In genomic region chr5:92961770-92962231, GRCm38 (mm10) we compare ENCODE assay signal across 11 mouse cellular contexts.
A peak's percentile ranks its signal among the peaks of the same experiment; 100 is the strongest.
DNase-seq lines count a peak whose midpoint lies in the region; ATAC-seq and TF ChIP-seq lines count a peak whose summit lies in the region.
"Had no signal": no experiment of that assay in that cellular context is flagged by ENCODE, and none has a peak within 500 bp of the region (broad histone marks: within the 10 kb centered on the region; RNA-seq: fewer than 3 reads in every experiment).

No protein-coding gene starts in this region.

- DNase-seq in CH12.LX (ENCODE audit: extremely low read depth) (no peak), ZHBTc4 (ENCODE audit: low read depth, low spot score) (peak; percentile 84)
- peak; percentile 71 for DNase-seq in lung, postnatal 10 days
- no peak for DNase-seq in gastrocnemius, postnatal 25 days
- DNase-seq in cerebellum, postnatal 4 days (ENCODE audit: low spot score in 2 of 2), result no peak
- DNase-seq in left cerebral cortex, adult 9 months (ENCODE audit: low spot score in 2 of 2), result no peak
- DNase-seq in liver, postnatal 0 days, result no peak
- DNase-seq: thymus, postnatal 14 days had no signal

- TF ChIP-seq EP300 in CH12.LX (IDR thresholded peaks at IDR 0.05; ENCODE audit: low read length), result peak; percentile 68
- no peak for TF ChIP-seq EP300 in liver, postnatal 0 days (IDR thresholded peaks at IDR 0.05; ENCODE audit: low read depth)

- H3K27ac ChIP-seq in CH12.LX (ENCODE audit: insufficient read depth, low read depth), result no peak overlapping the region
- peak overlapping the region; percentile 74 to 95 for H3K27ac ChIP-seq in heart, embryonic 14.5 days (replicated peaks in 1 of 2; ENCODE audit: control insufficient read depth in 1 of 2, insufficient read depth in 1 of 2, low read depth in 2 of 2, low read length in 2 of 2)
- no peak overlapping the region for H3K27ac ChIP-seq in liver, postnatal 0 days (ENCODE audit: low read depth)
- H3K27ac ChIP-seq: hindbrain, postnatal 0 days; midbrain, embryonic 13.5 days had no signal

- TF ChIP-seq POLR2A in CH12.LX (IDR thresholded peaks at IDR 0.05; ENCODE audit: low read depth, low read length), result no peak

- no peak for TF ChIP-seq CTCF in CH12.LX (conservative IDR thresholded peaks at IDR 0.05 in 1 of 2, IDR thresholded peaks at IDR 0.05 in 1 of 2; ENCODE audit: low read depth in 2 of 2, low read length in 2 of 2)
- no peak for TF ChIP-seq CTCF in liver, postnatal 0 days (IDR thresholded peaks at IDR 0.05; ENCODE audit: low read depth)

- no peaks in the 10 kb centered on the region for H3K36me3 ChIP-seq in CH12.LX (replicated peaks in 1 of 2; ENCODE audit: control insufficient read depth in 1 of 2, insufficient read depth in 1 of 2, low read length in 1 of 2)
- peaks cover 81% of the 10 kb centered on the region for H3K36me3 ChIP-seq in heart, embryonic 14.5 days (ENCODE audit: control insufficient read depth, insufficient read depth, low read length)
- H3K36me3 ChIP-seq in liver, postnatal 0 days (replicated peaks; ENCODE audit: insufficient read depth, low read length), result no peaks in the 10 kb centered on the region

- dilution Hi-C loops in CH12.LX (cut with MboI; ENCODE audit: extremely low pct_ligation_motif_present, extremely low pct_unique_long_range_greater_than_20kb, low sequenced_read_pairs), result no loop called here

- no peak for TF ChIP-seq RAD21 in CH12.LX (IDR thresholded peaks at IDR 0.05; ENCODE audit: low read depth, low read length)

- H3K4me2 ChIP-seq in CH12.LX (ENCODE audit: insufficient read depth, low read depth, poor library complexity, severe bottlenecking), result no peak overlapping the region; the same call in 1 of the 2 replicates
- H3K4me2 ChIP-seq in heart, embryonic 14.5 days (ENCODE audit: low read length), result peak overlapping the region; percentile 43
- H3K4me2 ChIP-seq in liver, postnatal 0 days (ENCODE audit: low read depth, low read length), result no peak overlapping the region
- H3K4me2 ChIP-seq: midbrain, embryonic 13.5 days had no signal

- H3K4me1 ChIP-seq in CH12.LX (ENCODE audit: control insufficient read depth in 1 of 2, insufficient read depth in 2 of 2), result peaks cover 8 to 10% of the 10 kb centered on the region in 2 experiments; a peak in 3 of 4 replicates
- H3K4me1 ChIP-seq in heart, embryonic 14.5 days (ENCODE audit: control insufficient read depth in 2 of 2, insufficient read depth in 2 of 2, low read length in 2 of 2), result peaks cover 30 to 51% of the 10 kb centered on the region in 2 experiments
- H3K4me1 ChIP-seq in liver, postnatal 0 days (ENCODE audit: insufficient read depth), result no peaks in the 10 kb centered on the region
- H3K4me1 ChIP-seq: midbrain, embryonic 13.5 days had no signal

- no peaks in the 10 kb centered on the region for H3K79me2 ChIP-seq in CH12.LX (replicated peaks; ENCODE audit: control insufficient read depth, extremely low read depth, insufficient read depth, poor library complexity, severe bottlenecking)

- ATAC-seq in heart, embryonic 14.5 days (ENCODE audit: insufficient number of reproducible peaks, insufficient read depth, low FRiP score, low read depth), result peak; percentile 81
- no peak for ATAC-seq in liver, postnatal 0 days
- ATAC-seq: hindbrain, postnatal 0 days; midbrain, embryonic 13.5 days had no signal

- H3K27me3 ChIP-seq in CH12.LX (replicated peaks), result no peaks in the 10 kb centered on the region
- no peaks in the 10 kb centered on the region for H3K27me3 ChIP-seq in heart, embryonic 14.5 days (ENCODE audit: control insufficient read depth, insufficient read depth, low read length)
- no peaks in the 10 kb centered on the region for H3K27me3 ChIP-seq in liver, postnatal 0 days (ENCODE audit: insufficient read depth, low read length)
- H3K27me3 ChIP-seq: midbrain, embryonic 13.5 days had no signal

- in situ Hi-C loops in CH12.LX (cut with MboI; ENCODE audit: low pct_ligation_motif_present, low pct_unique_long_range_greater_than_20kb, low sequenced_read_pairs), result no loop called here

- 17% methylated on average over 7 of the region's 7 CpGs for WGBS in heart, embryonic 14.5 days
- 74% methylated on average over 7 of the region's 7 CpGs for WGBS in liver, postnatal 0 days (ENCODE audit: insufficient replicate concordance)

- no peak overlapping the region for H3K9ac ChIP-seq in CH12.LX (ENCODE audit: insufficient read depth, low read depth)
- peak overlapping the region; percentile 56 for H3K9ac ChIP-seq in heart, embryonic 14.5 days (ENCODE audit: low read length)
- no peak overlapping the region for H3K9ac ChIP-seq in liver, postnatal 0 days (replicated peaks)
- H3K9ac ChIP-seq: midbrain, embryonic 13.5 days had no signal

- no peaks in the 10 kb centered on the region for H3K9me3 ChIP-seq in CH12.LX (replicated peaks; ENCODE audit: low read length)
- no peaks in the 10 kb centered on the region for H3K9me3 ChIP-seq in heart, embryonic 14.5 days (ENCODE audit: control insufficient read depth, low read length)
- H3K9me3 ChIP-seq in liver, postnatal 0 days (ENCODE audit: low read length), result no peaks in the 10 kb centered on the region
- H3K9me3 ChIP-seq: midbrain, embryonic 13.5 days had no signal

- no peak overlapping the region for H3K4me3 ChIP-seq in CH12.LX (replicated peaks in 1 of 3; ENCODE audit: low read depth in 2 of 3, low read length in 2 of 3, poor library complexity in 1 of 3)
- H3K4me3 ChIP-seq in heart, embryonic 14.5 days (ENCODE audit: control insufficient read depth in 1 of 2, insufficient read depth in 1 of 2, low read depth in 1 of 2, low read length in 2 of 2), result no peak overlapping the region
- no peak overlapping the region for H3K4me3 ChIP-seq in liver, postnatal 0 days (ENCODE audit: low read depth, low read length)
- H3K4me3 ChIP-seq: midbrain, embryonic 13.5 days had no signal

TF ChIP-seq in CH12.LX, 34 proteins besides CTCF, POLR2A, EP300 and RAD21:
- TF ChIP-seq JUND (conservative IDR thresholded peaks at IDR 0.05; ENCODE audit: low read depth, low read length) (peak; percentile 90), IRF4 (IDR thresholded peaks at IDR 0.05; ENCODE audit: low read depth, low read length) (peak; percentile 78), E2F4 (IDR thresholded peaks at IDR 0.05; ENCODE audit: insufficient replicate concordance, low read depth, low read length) (no peak), JUN (IDR thresholded peaks at IDR 0.05; ENCODE audit: insufficient read depth, low read depth, low read length) (peak; percentile 45; the same call in 1 of the 2 replicates), USF1 (IDR thresholded peaks at IDR 0.05; ENCODE audit: low read depth, low read length) (no peak), ZNF384 (IDR thresholded peaks at IDR 0.05; ENCODE audit: low read depth, low read length) (peak; percentile 85), MAZ (IDR thresholded peaks at IDR 0.05; ENCODE audit: low read depth, low read length) (0 out of 2 replicates have a peak, but pooled peaks have one; percentile 13)
TF ChIP-seq in CH12.LX: peak in this region for 5.

Comparison
In these comparisons a context has a peak if more than half of its experiments do, and no peak if none do; other contexts are left out.
1. DNase-seq: peak in ZHBTc4 (single experiment) and lung, postnatal 10 days (single experiment); none in CH12.LX (single experiment), gastrocnemius, postnatal 25 days (single experiment), cerebellum, postnatal 4 days (0 of 2), left cerebral cortex, adult 9 months (0 of 2) and liver, postnatal 0 days (single experiment).
2. H3K27ac ChIP-seq: peak in heart, embryonic 14.5 days (2 of 2); none in CH12.LX (single experiment) and liver, postnatal 0 days (single experiment).